Mouse (Mus musculus) liver, embryonic 14 days (tissue): ENCODE data around the gene Clba1. TPM values are rescaled to one million over a fixed set of nuclear protein-coding genes. Genes with fewer than 3 reads are reported as not detected.

ENCODE experiments used
- polyA plus RNA-seq: library from polyadenylated mRNA; depleted of rRNA; stranded (reverse); fragments of >200 nt; gene quantifications from 2 replicates; pipeline ENCODE4 v1.2.3, GENCODE M21; 2012; rRNA removed

Clba1 gene
- 0.16 and 0.19 TPM in 2 replicates for polyA plus RNA-seq

GRCm38 (mm10) chr12:112808587-112809364 is at the start of gene Clba1:
TSS of gene Clba1 (plus strand) at chr12:112808937.

DNA sequence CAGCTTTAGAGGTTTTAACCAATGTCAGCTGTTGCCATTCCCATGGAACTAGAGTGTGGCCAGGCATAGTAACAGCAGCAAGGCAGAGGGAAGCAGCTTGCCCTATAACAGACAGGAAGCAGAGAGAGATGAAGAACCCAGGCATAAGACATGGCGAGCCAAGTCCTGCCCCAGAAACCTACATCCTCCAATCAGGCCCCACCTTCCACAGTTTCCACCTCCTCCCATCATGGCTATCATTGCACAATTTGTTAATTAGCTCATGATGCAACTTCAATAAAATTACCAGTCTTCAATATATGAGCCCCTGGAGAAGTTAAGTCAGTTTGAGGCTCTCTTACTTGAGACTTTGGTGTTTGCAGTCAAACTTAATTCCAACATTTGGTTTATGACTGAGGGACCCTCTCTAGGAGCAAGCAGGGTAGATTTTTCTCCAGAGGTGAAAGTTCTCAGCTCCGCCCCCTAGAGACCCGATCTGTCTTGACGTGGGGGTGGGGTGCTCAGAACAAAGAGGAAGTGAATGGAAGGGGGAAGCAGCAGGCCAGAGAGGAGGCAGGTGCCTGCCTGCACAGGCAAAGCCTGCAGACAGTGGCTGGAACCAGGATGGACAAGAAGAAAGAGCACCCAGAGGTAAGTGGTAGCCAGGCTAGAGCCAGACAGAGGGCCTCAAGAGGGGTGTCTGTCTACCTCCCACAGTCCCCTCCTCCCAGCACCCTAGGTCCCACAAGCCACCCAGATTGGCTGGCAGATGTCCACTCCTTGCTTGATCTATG is 48.4 kb upstream of the Clba1 start, which contains the start of gene Pld4:
Gene Pld4 (plus strand): TSS at position 502 of the 773 bp plus-strand sequence.

GRCm38 (mm10) chr12:112801864-112802846 is 6.6 kb upstream of the Clba1 start, which contains the start of gene Ahnak2:
TSS of gene Ahnak2 (minus strand) at chr12:112802657.

DNA sequence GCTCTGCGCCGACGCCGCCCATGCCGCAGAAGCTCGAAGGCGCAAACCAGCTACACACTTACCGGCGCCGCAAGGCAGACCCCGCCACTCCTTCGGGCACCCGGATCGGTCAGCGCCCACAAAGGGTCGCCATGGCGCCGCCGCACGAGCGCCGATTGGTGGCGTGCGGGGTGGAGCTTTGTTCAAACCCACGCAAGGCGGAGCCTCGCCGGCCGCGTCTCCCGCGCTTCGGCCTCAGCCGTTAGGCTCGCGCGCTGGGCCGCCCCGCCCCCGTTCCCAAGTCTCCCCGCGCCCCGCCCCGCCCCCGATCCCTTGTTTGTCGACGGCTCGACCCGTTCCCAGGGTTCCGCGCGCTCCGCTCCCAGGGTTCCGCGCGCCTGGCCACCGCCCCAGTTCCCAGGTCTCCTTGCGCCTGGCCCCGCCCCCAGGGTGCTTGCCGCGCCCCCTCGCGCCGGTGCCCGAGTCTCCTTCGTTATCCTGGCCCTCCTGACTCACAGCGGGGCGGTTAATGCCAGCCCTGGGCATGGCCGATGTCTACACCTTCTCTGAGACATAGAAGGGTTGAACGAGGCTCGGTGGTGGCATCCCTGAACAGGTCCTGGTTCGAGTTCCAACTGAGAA is 20.6 kb downstream of the Clba1 start, which contains the start of gene Cdca4:
Gene Cdca4 (minus strand): TSS at position 180 of the 621 bp plus-strand sequence.

Other genes with a start within 250 kb of the Clba1 start
- gene Inf2, start 220.2 kb upstream of the Clba1 start, polyA plus RNA-seq, result 4.9 and 5.9 TPM in 2 replicates
- gene Adssl1, start 188.9 kb upstream of the Clba1 start, polyA plus RNA-seq, result 4.8 and 6.0 TPM in 2 replicates
- 71.8 and 74.1 TPM in 2 replicates for gene Siva1, start 164.3 kb upstream of the Clba1 start, polyA plus RNA-seq
- 34.6 and 41.3 TPM in 2 replicates for gene Akt1, start 134.1 kb upstream of the Clba1 start, polyA plus RNA-seq
- 0.46 and 0.80 TPM in 2 replicates for gene Zbtb42, start 130.1 kb upstream of the Clba1 start, polyA plus RNA-seq
- 3.4 TPM in 2 replicates for gene Cep170b, start 88.5 kb upstream of the Clba1 start, polyA plus RNA-seq
- 8.9 and 14.4 TPM in 2 replicates for gene Pld4, start 48.3 kb upstream of the Clba1 start, polyA plus RNA-seq
- gene Ahnak2, start 6.3 kb upstream of the Clba1 start, polyA plus RNA-seq, result 0.06 and 0.15 TPM in 2 replicates
- 37.9 and 43.0 TPM in 2 replicates for gene Cdca4, start 20.5 kb downstream of the Clba1 start, polyA plus RNA-seq
- gene Gpr132, start 59.3 kb downstream of the Clba1 start, polyA plus RNA-seq, result 0.27 and 0.40 TPM in 2 replicates
- gene Jag2, start 120.8 kb downstream of the Clba1 start, polyA plus RNA-seq, result 0.26 and 0.30 TPM in 2 replicates
- 6.9 and 7.9 TPM in 2 replicates for gene Nudt14, start 133.2 kb downstream of the Clba1 start, polyA plus RNA-seq
- 3.4 and 5.0 TPM in 2 replicates for gene Btbd6, start 167.5 kb downstream of the Clba1 start, polyA plus RNA-seq
- 31.0 and 33.3 TPM in 2 replicates for gene Brf1, start 191.8 kb downstream of the Clba1 start, polyA plus RNA-seq
- gene Pacs2, start 205.6 kb downstream of the Clba1 start, polyA plus RNA-seq, result 10.3 and 11.2 TPM in 2 replicates